Comparison of ENCODE assay signal across 19 mouse cellular contexts in the genomic region with DNA sequence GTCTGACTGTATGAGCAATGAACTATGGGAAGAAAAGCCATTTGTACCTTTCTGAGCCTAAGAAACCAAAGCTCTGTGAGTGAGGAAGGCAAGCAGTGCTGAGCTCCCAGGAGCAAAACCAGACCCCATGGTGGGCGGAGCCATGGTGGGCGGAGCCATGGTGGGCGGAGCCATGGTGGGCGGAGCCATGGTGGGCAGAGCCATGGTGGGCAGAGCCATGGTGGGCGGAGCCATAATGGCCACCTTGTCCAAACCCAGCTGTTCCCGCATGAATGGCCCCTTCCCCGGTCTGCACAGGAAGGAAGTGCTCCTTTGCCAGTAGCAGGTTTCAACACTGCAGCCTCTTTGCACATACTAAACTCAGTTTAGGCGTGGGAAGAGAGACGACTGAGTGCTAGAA.
DNase-seq lines count a peak whose midpoint lies in the region; ATAC-seq and TF ChIP-seq lines count a peak whose summit lies in the region.
"Had no signal": no experiment of that assay in that cellular context is flagged by ENCODE, and none has a peak within 500 bp of the region (broad histone marks: within the 10 kb centered on the region; RNA-seq: fewer than 3 reads in every experiment).

No protein-coding gene starts in this region.

- dilution Hi-C loops in CH12.LX (cut with MboI; ENCODE audit: extremely low pct_ligation_motif_present, extremely low pct_unique_long_range_greater_than_20kb, low sequenced_read_pairs): no loop called here

- H3K27me3 ChIP-seq in CH12.LX (replicated peaks): no peaks in the 10 kb centered on the region
- H3K27me3 ChIP-seq: heart, embryonic 15.5 days; kidney, embryonic 15.5 days; midbrain, embryonic 15.5 days had no signal

- no peaks in the 10 kb centered on the region for H3K79me2 ChIP-seq in CH12.LX (replicated peaks; ENCODE audit: control insufficient read depth, extremely low read depth, insufficient read depth, poor library complexity, severe bottlenecking)

- H3K9ac ChIP-seq in CH12.LX (ENCODE audit: insufficient read depth, low read depth): no peak overlapping the region
- H3K9ac ChIP-seq: heart, embryonic 15.5 days; kidney, embryonic 15.5 days; midbrain, embryonic 15.5 days had no signal

- H3K9me3 ChIP-seq in CH12.LX (replicated peaks; ENCODE audit: low read length): no peaks in the 10 kb centered on the region
- H3K9me3 ChIP-seq: heart, embryonic 15.5 days; kidney, embryonic 15.5 days; midbrain, embryonic 15.5 days had no signal

- in situ Hi-C loops in CH12.LX (cut with MboI; ENCODE audit: low pct_ligation_motif_present, low pct_unique_long_range_greater_than_20kb, low sequenced_read_pairs): no loop called here

- no peaks in the 10 kb centered on the region for H3K36me3 ChIP-seq in CH12.LX (replicated peaks in 1 of 2; ENCODE audit: control insufficient read depth in 1 of 2, insufficient read depth in 1 of 2, low read length in 1 of 2)
- H3K36me3 ChIP-seq: heart, embryonic 15.5 days; kidney, embryonic 15.5 days; midbrain, embryonic 15.5 days had no signal

- no peak overlapping the region for H3K4me2 ChIP-seq in CH12.LX (ENCODE audit: insufficient read depth, low read depth, poor library complexity, severe bottlenecking)
- H3K4me2 ChIP-seq: heart, embryonic 15.5 days; kidney, embryonic 15.5 days; midbrain, embryonic 15.5 days had no signal

- no peak for TF ChIP-seq CTCF in CH12.LX (conservative IDR thresholded peaks at IDR 0.05 in 1 of 2, IDR thresholded peaks at IDR 0.05 in 1 of 2; ENCODE audit: low read depth in 2 of 2, low read length in 2 of 2)

- TF ChIP-seq RAD21 in CH12.LX (IDR thresholded peaks at IDR 0.05; ENCODE audit: low read depth, low read length): no peak

- TF ChIP-seq POLR2A in CH12.LX (IDR thresholded peaks at IDR 0.05; ENCODE audit: low read depth, low read length): no peak

- TF ChIP-seq EP300 in CH12.LX (IDR thresholded peaks at IDR 0.05; ENCODE audit: low read length): no peak

- H3K4me1 ChIP-seq in CH12.LX (ENCODE audit: control insufficient read depth in 1 of 2, insufficient read depth in 2 of 2): peaks cover 3 to 6% of the 10 kb centered on the region in 2 experiments; a peak in 3 of 4 replicates
- H3K4me1 ChIP-seq: heart, embryonic 15.5 days; kidney, embryonic 15.5 days; midbrain, embryonic 15.5 days had no signal

- H3K4me3 ChIP-seq in CH12.LX (replicated peaks in 1 of 3; ENCODE audit: low read depth in 2 of 3, low read length in 2 of 3, poor library complexity in 1 of 3): no peak overlapping the region
- H3K4me3 ChIP-seq: erythroblast, embryonic 14.5 days; heart, embryonic 15.5 days; kidney, embryonic 15.5 days; midbrain, embryonic 15.5 days had no signal

- no peak for DNase-seq in cerebellum, adult 18-20 months
- peak; percentile 21 for DNase-seq in CH12.LX (ENCODE audit: extremely low read depth)
- DNase-seq in urinary bladder, postnatal 4 days (ENCODE audit: low spot score in 2 of 2): no peak
- no peak for DNase-seq in retina, embryonic 14.5 days (ENCODE audit: low spot score)
- DNase-seq in adrenal gland, adult 2 months: no peak
- DNase-seq: adrenal gland, postnatal 10 days; cerebellum, adult 11-12 months; lung, adult 2 months; right cerebral cortex, postnatal 25 days had no signal

- no peak overlapping the region for H3K27ac ChIP-seq in CH12.LX (ENCODE audit: insufficient read depth, low read depth)
- H3K27ac ChIP-seq: heart, embryonic 15.5 days; kidney, embryonic 15.5 days; macrophage; midbrain, embryonic 15.5 days had no signal

- peak; percentile 23; the same call in 1 of the 2 replicates for ATAC-seq in cerebellum, adult (ENCODE audit: insufficient number of reproducible peaks, low FRiP score, low TSS enrichment)
- peak; percentile 81 for ATAC-seq in common myeloid progenitor, adult 5-6 weeks (replicated peaks; ENCODE audit: low read depth, poor library complexity, severe bottlenecking)
- ATAC-seq in megakaryocyte-erythroid progenitor cell, adult 5-6 weeks (replicated peaks; ENCODE audit: low FRiP score, low TSS enrichment, poor library complexity, severe bottlenecking): 0 out of 2 replicates have a peak, but pooled peaks have one; percentile 55
- ATAC-seq: forebrain, embryonic 14.5 days; inflammation-experienced regulatory T-cells, adult 6 months; midbrain, embryonic 15.5 days had no signal

TF ChIP-seq in CH12.LX, 34 proteins besides CTCF, POLR2A, EP300 and RAD21:
- TF ChIP-seq IRF4 (IDR thresholded peaks at IDR 0.05; ENCODE audit: low read depth, low read length): no peak
- TF ChIP-seq HCFC1 (IDR thresholded peaks at IDR 0.05; ENCODE audit: low read depth, low read length): no peak
- no peak for TF ChIP-seq CHD2 (IDR thresholded peaks at IDR 0.05; ENCODE audit: low read length)

Comparison
In these comparisons a context has a peak if more than half of its experiments do, and no peak if none do; other contexts are left out.
1. ATAC-seq: peak in every context shown above with its lines; median percentile 81 in common myeloid progenitor, adult 5-6 weeks; 55 in megakaryocyte-erythroid progenitor cell, adult 5-6 weeks; 23 in cerebellum, adult.